Mouse (Mus musculus): ENCODE measurements at regions not wholly inside any gene's neighbourhood (a gene's known extent, or its start where the extent isn't known, plus 50 kb on each side); places are given as distances from the start of the nearest gene placed in this dataset.

GRCm38 (mm10) chr10:26630196-26630760 lies 122.9 kb upstream of the Arhgap18 start:
- Histone ChIP-seq H3K9ac (ENCODE audit: low read length) (no peak overlapping the region), H3K27ac (ENCODE audit: low read depth, low read length) (no peak overlapping the region), H3K4me3 (ENCODE audit: low read depth, low read length) (no peak overlapping the region), H3K4me1 (ENCODE audit: control insufficient read depth, insufficient read depth, low read length) (no peaks in the 10 kb centered on the region), H3K9me3 (ENCODE audit: control insufficient read depth, low read length) (no peaks in the 10 kb centered on the region), H3K36me3 (ENCODE audit: control insufficient read depth, insufficient read depth, low read length) (no peaks in the 10 kb centered on the region), H3K4me2 (ENCODE audit: low read depth) (no peak overlapping the region), H3K27me3 (ENCODE audit: control insufficient read depth, insufficient read depth, low read length) (no peaks in the 10 kb centered on the region)
- ATAC-seq (ENCODE audit: insufficient read depth, low FRiP score, low TSS enrichment) (no peak), DNase-seq (ENCODE audit: low spot score) (no peak)
- WGBS: 83% methylated on average over 4 of the region's 4 CpGs

GRCm38 (mm10) chr10:26632266-26632665 lies 121.0 kb upstream of the Arhgap18 start:
- no peak overlapping the region for H3K4me2 ChIP-seq (ENCODE audit: low read depth)
- DNase-seq (ENCODE audit: low spot score) (no peak), ATAC-seq (ENCODE audit: insufficient read depth, low FRiP score, low TSS enrichment) (no peak)
- H3K27ac ChIP-seq (ENCODE audit: low read depth, low read length): no peak overlapping the region
- no peaks in the 10 kb centered on the region for H3K4me1 ChIP-seq (ENCODE audit: control insufficient read depth, insufficient read depth, low read length)
- H3K9me3 ChIP-seq (ENCODE audit: control insufficient read depth, low read length): no peaks in the 10 kb centered on the region
- no peaks in the 10 kb centered on the region for H3K27me3 ChIP-seq (ENCODE audit: control insufficient read depth, insufficient read depth, low read length)
- no peaks in the 10 kb centered on the region for H3K36me3 ChIP-seq (ENCODE audit: control insufficient read depth, insufficient read depth, low read length)
- H3K4me3 ChIP-seq (ENCODE audit: low read depth, low read length): no peak overlapping the region
- no peak overlapping the region for H3K9ac ChIP-seq (ENCODE audit: low read length)
- WGBS: 91% methylated on average over 5 of the region's 5 CpGs

GRCm38 (mm10) chr10:26637459-26637858 lies 115.8 kb upstream of the Arhgap18 start:
- DNase-seq (ENCODE audit: low spot score) (no peak), ATAC-seq (ENCODE audit: insufficient read depth, low FRiP score, low TSS enrichment) (no peak)
- no peak overlapping the region for H3K27ac ChIP-seq (ENCODE audit: low read depth, low read length)
- no peak overlapping the region for H3K9ac ChIP-seq (ENCODE audit: low read length)
- no peaks in the 10 kb centered on the region for H3K27me3 ChIP-seq (ENCODE audit: control insufficient read depth, insufficient read depth, low read length)
- H3K4me2 ChIP-seq (ENCODE audit: low read depth): no peak overlapping the region
- H3K4me1 ChIP-seq (ENCODE audit: control insufficient read depth, insufficient read depth, low read length): no peaks in the 10 kb centered on the region
- WGBS: 57% methylated on average over 3 of the region's 3 CpGs
- no peaks in the 10 kb centered on the region for H3K36me3 ChIP-seq (ENCODE audit: control insufficient read depth, insufficient read depth, low read length)
- H3K4me3 ChIP-seq (ENCODE audit: low read depth, low read length): no peak overlapping the region
- no peaks in the 10 kb centered on the region for H3K9me3 ChIP-seq (ENCODE audit: control insufficient read depth, low read length)

GRCm38 (mm10) chr10:26638056-26638455 lies 115.2 kb upstream of the Arhgap18 start:
- Histone ChIP-seq H3K9me3 (ENCODE audit: control insufficient read depth, low read length) (no peaks in the 10 kb centered on the region), H3K27me3 (ENCODE audit: control insufficient read depth, insufficient read depth, low read length) (no peaks in the 10 kb centered on the region), H3K36me3 (ENCODE audit: control insufficient read depth, insufficient read depth, low read length) (no peaks in the 10 kb centered on the region), H3K4me2 (ENCODE audit: low read depth) (no peak overlapping the region), H3K4me1 (ENCODE audit: control insufficient read depth, insufficient read depth, low read length) (no peaks in the 10 kb centered on the region), H3K4me3 (ENCODE audit: low read depth, low read length) (no peak overlapping the region), H3K9ac (ENCODE audit: low read length) (no peak overlapping the region), H3K27ac (ENCODE audit: low read depth, low read length) (no peak overlapping the region)
- no peak for ATAC-seq (ENCODE audit: insufficient read depth, low FRiP score, low TSS enrichment)
- DNase-seq (ENCODE audit: low spot score): no peak
- WGBS: 61% methylated on average over 4 of the region's 4 CpGs

- no peaks in the 10 kb centered on the region for H3K36me3 ChIP-seq (ENCODE audit: control insufficient read depth, insufficient read depth, low read length)
- no peak overlapping the region for H3K4me3 ChIP-seq (ENCODE audit: low read depth, low read length)
- 90% methylated on average over 3 of the region's 3 CpGs for WGBS
- no peaks in the 10 kb centered on the region for H3K27me3 ChIP-seq (ENCODE audit: control insufficient read depth, insufficient read depth, low read length)
- DNase-seq (ENCODE audit: low spot score): no peak
- H3K9me3 ChIP-seq (ENCODE audit: control insufficient read depth, low read length): no peaks in the 10 kb centered on the region
- no peaks in the 10 kb centered on the region for H3K4me1 ChIP-seq (ENCODE audit: control insufficient read depth, insufficient read depth, low read length)
- no peak overlapping the region for H3K9ac ChIP-seq (ENCODE audit: low read length)
- no peak for ATAC-seq (ENCODE audit: insufficient read depth, low FRiP score, low TSS enrichment)
- no peak overlapping the region for H3K4me2 ChIP-seq (ENCODE audit: low read depth)
- no peak overlapping the region for H3K27ac ChIP-seq (ENCODE audit: low read depth, low read length)
These were observed 114.1 kb upstream of the Arhgap18 start for GRCm38 (mm10) chr10:26639118-26639517.

GRCm38 (mm10) chr10:26653103-26653502 lies 100.1 kb upstream of the Arhgap18 start:
- ATAC-seq (ENCODE audit: insufficient read depth, low FRiP score, low TSS enrichment): no peak
- no peak overlapping the region for H3K27ac ChIP-seq (ENCODE audit: low read depth, low read length)
- no peaks in the 10 kb centered on the region for H3K4me1 ChIP-seq (ENCODE audit: control insufficient read depth, insufficient read depth, low read length)
- no peaks in the 10 kb centered on the region for H3K27me3 ChIP-seq (ENCODE audit: control insufficient read depth, insufficient read depth, low read length)
- H3K4me3 ChIP-seq (ENCODE audit: low read depth, low read length): no peak overlapping the region
- no peak overlapping the region for H3K4me2 ChIP-seq (ENCODE audit: low read depth)
- H3K36me3 ChIP-seq (ENCODE audit: control insufficient read depth, insufficient read depth, low read length): no peaks in the 10 kb centered on the region
- H3K9me3 ChIP-seq (ENCODE audit: control insufficient read depth, low read length): no peaks in the 10 kb centered on the region
- no peak for DNase-seq (ENCODE audit: low spot score)
- WGBS: 66% methylated on average over 1 of the region's 1 CpGs
- H3K9ac ChIP-seq (ENCODE audit: low read length): no peak overlapping the region

GRCm38 (mm10) chr10:26664270-26664669 lies 89.0 kb upstream of the Arhgap18 start:
- H3K4me1 ChIP-seq (ENCODE audit: control insufficient read depth, insufficient read depth, low read length): no peaks in the 10 kb centered on the region
- H3K36me3 ChIP-seq (ENCODE audit: control insufficient read depth, insufficient read depth, low read length): no peaks in the 10 kb centered on the region
- DNase-seq (ENCODE audit: low spot score) (no peak), ATAC-seq (ENCODE audit: insufficient read depth, low FRiP score, low TSS enrichment) (no peak)
- H3K4me3 ChIP-seq (ENCODE audit: low read depth, low read length): no peak overlapping the region
- H3K9ac ChIP-seq (ENCODE audit: low read length): no peak overlapping the region
- no peaks in the 10 kb centered on the region for H3K9me3 ChIP-seq (ENCODE audit: control insufficient read depth, low read length)
- H3K4me2 ChIP-seq (ENCODE audit: low read depth): no peak overlapping the region
- no peaks in the 10 kb centered on the region for H3K27me3 ChIP-seq (ENCODE audit: control insufficient read depth, insufficient read depth, low read length)
- no peak overlapping the region for H3K27ac ChIP-seq (ENCODE audit: low read depth, low read length)

- H3K27me3 ChIP-seq (ENCODE audit: control insufficient read depth, insufficient read depth, low read length): no peaks in the 10 kb centered on the region
- H3K9me3 ChIP-seq (ENCODE audit: control insufficient read depth, low read length): no peaks in the 10 kb centered on the region
- H3K27ac ChIP-seq (ENCODE audit: low read depth, low read length): no peak overlapping the region
- H3K4me3 ChIP-seq (ENCODE audit: low read depth, low read length): no peak overlapping the region
- H3K36me3 ChIP-seq (ENCODE audit: control insufficient read depth, insufficient read depth, low read length): no peaks in the 10 kb centered on the region
- no peaks in the 10 kb centered on the region for H3K4me1 ChIP-seq (ENCODE audit: control insufficient read depth, insufficient read depth, low read length)
- no peak for DNase-seq (ENCODE audit: low spot score)
- 73% methylated on average over 4 of the region's 4 CpGs for WGBS
- no peak for ATAC-seq (ENCODE audit: insufficient read depth, low FRiP score, low TSS enrichment)
- H3K9ac ChIP-seq (ENCODE audit: low read length): no peak overlapping the region
- no peak overlapping the region for H3K4me2 ChIP-seq (ENCODE audit: low read depth)
These were observed 73.6 kb upstream of the Arhgap18 start for GRCm38 (mm10) chr10:26679500-26680227.

- peak; percentile 18 for ATAC-seq (ENCODE audit: insufficient read depth, low FRiP score, low TSS enrichment)
- H3K4me1 ChIP-seq (ENCODE audit: control insufficient read depth, insufficient read depth, low read length): no peaks in the 10 kb centered on the region
- no peaks in the 10 kb centered on the region for H3K9me3 ChIP-seq (ENCODE audit: control insufficient read depth, low read length)
- H3K9ac ChIP-seq (ENCODE audit: low read length): no peak overlapping the region
- DNase-seq (ENCODE audit: low spot score): no peak
- H3K27me3 ChIP-seq (ENCODE audit: control insufficient read depth, insufficient read depth, low read length): no peaks in the 10 kb centered on the region
- 74% methylated on average over 2 of the region's 2 CpGs for whole genome bisulfite sequencing
- peak overlapping the region; percentile 72 for H3K4me2 ChIP-seq (ENCODE audit: low read depth)
- no peak overlapping the region for H3K27ac ChIP-seq (ENCODE audit: low read depth, low read length)
- no peak overlapping the region for H3K4me3 ChIP-seq (ENCODE audit: low read depth, low read length)
- H3K36me3 ChIP-seq (ENCODE audit: control insufficient read depth, insufficient read depth, low read length): no peaks in the 10 kb centered on the region
These were observed 58.5 kb upstream of the Arhgap18 start for GRCm38 (mm10) chr10:26694761-26695160.
